Mouse (Mus musculus) C2C12 (cell line): ENCODE data around the gene Dnah11.

ENCODE experiments used
- CEBPB ChIP-seq: IDR thresholded peaks from one replicate; pipeline ENCODE4 v1.6.1; 2011; ENCODE audit warnings: low read depth, mild to moderate bottlenecking, control low read depth, moderate library complexity
- CTCF ChIP-seq: IDR thresholded peaks from one replicate; pipeline ENCODE4 v1.5.1; 2011; ENCODE audit not compliant: control insufficient read depth, insufficient read depth, insufficient read length
- FOSL1 ChIP-seq: IDR thresholded peaks from one replicate; pipeline ENCODE4 v1.8.0; 2011; ENCODE audit warnings: mild to moderate bottlenecking, low read length; ENCODE audit not compliant: poor library complexity, insufficient read depth, severe bottlenecking
- MAX ChIP-seq: IDR thresholded peaks from one replicate; pipeline ENCODE4 v1.6.1; 2011; ENCODE audit warnings: mild to moderate bottlenecking, control low read depth
- MYOD1 ChIP-seq: IDR thresholded peaks from one replicate; pipeline ENCODE4 v1.6.1; 2011; ENCODE audit warnings: low read depth; ENCODE audit not compliant: control insufficient read depth, insufficient read length
- MYOG ChIP-seq: IDR thresholded peaks from one replicate; pipeline ENCODE4 v1.6.1; 2011; ENCODE audit not compliant: control insufficient read depth, insufficient read length; ENCODE audit errors: extremely low read depth
- USF1 ChIP-seq: IDR thresholded peaks from one replicate; pipeline ENCODE4 v1.6.1; 2011; ENCODE audit warnings: low read depth, mild to moderate bottlenecking, control low read depth, moderate library complexity

DNA sequence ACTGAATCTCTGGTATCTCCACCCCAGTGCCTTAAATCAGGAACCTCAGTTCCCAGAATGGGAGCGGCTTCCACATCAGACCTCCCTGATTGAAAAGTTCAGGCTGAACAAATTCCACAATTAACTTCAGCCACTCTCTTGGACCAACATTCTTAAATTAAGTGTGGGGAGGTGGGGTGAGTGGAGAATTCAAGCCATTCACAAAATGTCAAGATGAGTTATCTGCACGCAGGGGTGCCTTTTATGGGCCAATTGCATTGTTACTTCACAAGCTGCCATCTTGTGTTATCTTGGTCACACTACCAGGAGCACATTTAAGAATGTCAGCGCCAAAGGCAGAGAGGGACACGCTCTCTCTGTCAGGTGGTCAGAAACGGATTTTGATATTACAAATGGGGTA lies 99.1 kb downstream of the Dnah11 start:
- no peak for TF ChIP-seq USF1
- TF ChIP-seq MAX: no peak
- TF ChIP-seq CTCF: no peak
- no peak for TF ChIP-seq FOSL1
- no peak for TF ChIP-seq MYOG
- TF ChIP-seq CEBPB: no peak
- TF ChIP-seq MYOD1: no peak
